Mouse (Mus musculus) intestine, postnatal 0 days (tissue): Measurements from ENCODE around the gene Sik3. TPM values are rescaled to one million over a fixed set of nuclear protein-coding genes. Genes with fewer than 3 reads are reported as not detected.

Experiments
- ATAC-seq: fragments of 200-750 bp; cut with Nextera tagmentation; 2 replicates; pipeline ENCODE4 v1.8.0; 2017; ENCODE audit warnings: mild to moderate bottlenecking, moderate TSS enrichment, moderate library complexity
- H3K27ac ChIP-seq: fragments of 300-500 bp; sonication (generic); 2 replicates; pipeline ENCODE4 v1.5.1; 2014; ENCODE audit warnings: mild to moderate bottlenecking, low read depth, low read length, moderate library complexity
- H3K27me3 ChIP-seq: fragments of 300-500 bp; sonication (generic); replicated peaks from 2 replicates; pipeline ENCODE4 v1.6.1; 2014; ENCODE audit warnings: low read length, mixed read lengths; ENCODE audit not compliant: control insufficient read depth, insufficient read depth
- H3K36me3 ChIP-seq: fragments of 300-500 bp; sonication (generic); 2 replicates; pipeline ENCODE4 v1.6.1; 2014; ENCODE audit warnings: mild to moderate bottlenecking, moderate library complexity; ENCODE audit not compliant: control insufficient read depth, insufficient read depth
- H3K4me1 ChIP-seq: fragments of 300-500 bp; sonication (generic); replicated peaks from 2 replicates; pipeline ENCODE4 v1.6.1; 2014; ENCODE audit warnings: antibody characterized with exemption, low read length, mixed read lengths; ENCODE audit not compliant: control insufficient read depth, insufficient read depth
- H3K4me2 ChIP-seq: fragments of 300-500 bp; sonication (generic); replicated peaks from 2 replicates; pipeline ENCODE4 v1.6.1; 2014; ENCODE audit warnings: low read depth, mild to moderate bottlenecking, moderate library complexity
- H3K4me3 ChIP-seq: fragments of 300-500 bp; sonication (generic); 2 replicates; pipeline ENCODE4 v1.5.1; 2014; ENCODE audit warnings: low read depth, low read length
- H3K9ac ChIP-seq: fragments of 300-500 bp; sonication (generic); 2 replicates; pipeline ENCODE4 v1.6.1; 2014; ENCODE audit warnings: mild to moderate bottlenecking, low read depth, low read length
- H3K9me3 ChIP-seq: fragments of 300-500 bp; sonication (generic); 2 replicates; pipeline ENCODE4 v1.6.1; 2016; ENCODE audit warnings: mixed run types; ENCODE audit not compliant: control insufficient read depth
- CTCF ChIP-seq: sonication (generic); IDR thresholded peaks from 2 replicates; pipeline ENCODE4 v1.5.1; 2016; ENCODE audit warnings: low read depth, mild to moderate bottlenecking, control low read depth, antibody characterized with exemption, moderate library complexity
- WGBS: fragments of 180-500 bp; shearing (Covaris S2); extraction: QIAGEN DNeasy Blood & Tissue Kit; methylation state at CpG from one replicate; pipeline ENCODE4 v1.1.7; 2014; 5-methylcytosine and 5-hydroxymethylcytosine counted together
- polyA plus RNA-seq: library from polyadenylated mRNA; unstranded; fragments of >200 nt; fragmentation: Nextera tagmentation; extraction: Ambion mirVana; gene quantifications from 2 replicates; pipeline ENCODE4 v1.2.1, GENCODE M21; 2015

Sik3 gene
- polyA plus RNA-seq, 1 experiment from 2014 or later, result 7.4 TPM

DNA sequence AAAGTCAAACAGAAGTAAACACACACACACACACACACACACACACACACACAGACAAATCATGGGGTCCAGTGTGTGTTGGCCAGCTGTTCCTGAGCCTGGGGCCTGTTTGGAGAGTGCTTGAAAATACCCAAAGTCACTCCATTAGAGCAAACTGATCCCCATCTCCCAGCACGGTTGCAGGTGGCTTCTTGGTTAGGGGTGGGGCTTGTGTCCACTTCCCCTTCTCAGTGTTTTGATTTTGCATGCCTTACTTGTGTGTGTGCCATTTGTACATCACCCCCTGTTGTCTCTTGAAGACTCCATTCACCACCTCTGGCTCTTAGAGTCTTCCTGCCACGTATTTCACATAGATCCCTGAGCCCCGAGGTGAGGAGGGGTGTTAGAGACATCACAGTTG is 45.4 kb downstream of the Sik3 start:
- Histone ChIP-seq H3K27ac (no peak overlapping the region), H3K36me3 (no peaks in the 10 kb centered on the region), H3K4me3 (no peak overlapping the region), H3K9me3 (no peaks in the 10 kb centered on the region), H3K27me3 (no peaks in the 10 kb centered on the region), H3K4me1 (no peaks in the 10 kb centered on the region), H3K9ac (no peak overlapping the region), H3K4me2 (no peak overlapping the region)
- 76% methylated on average over 3 of the region's 3 CpGs for WGBS
- no peak for TF ChIP-seq CTCF
- no peak for ATAC-seq

DNA sequence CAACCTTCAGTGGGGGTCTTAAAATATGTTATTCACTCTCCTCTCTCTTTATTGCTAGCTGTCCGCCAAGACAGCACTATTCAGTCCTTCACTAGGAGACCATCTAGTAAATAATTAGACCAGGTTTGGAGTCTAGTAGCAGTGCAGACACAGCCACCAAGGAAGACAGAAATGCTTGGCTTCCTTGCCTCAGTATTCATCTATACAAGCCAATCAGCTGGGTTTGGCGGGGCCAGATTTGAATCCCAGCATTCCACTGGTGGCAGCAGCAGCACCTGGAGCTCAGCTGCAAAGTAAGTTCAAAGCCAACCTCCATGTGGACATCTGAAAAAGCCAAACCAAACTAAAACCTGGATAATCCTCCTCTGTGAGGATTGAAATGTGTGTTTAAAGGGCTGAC is 47.6 kb downstream of the Sik3 start:
- Histone ChIP-seq H3K4me2 (no peak overlapping the region), H3K4me1 (no peaks in the 10 kb centered on the region), H3K9ac (no peak overlapping the region), H3K27ac (no peak overlapping the region), H3K27me3 (no peaks in the 10 kb centered on the region), H3K9me3 (no peaks in the 10 kb centered on the region), H3K4me3 (no peak overlapping the region), H3K36me3 (no peaks in the 10 kb centered on the region)
- ATAC-seq, result no peak
- 72% methylated on average over 2 of the region's 2 CpGs for WGBS
- no peak for TF ChIP-seq CTCF

DNA sequence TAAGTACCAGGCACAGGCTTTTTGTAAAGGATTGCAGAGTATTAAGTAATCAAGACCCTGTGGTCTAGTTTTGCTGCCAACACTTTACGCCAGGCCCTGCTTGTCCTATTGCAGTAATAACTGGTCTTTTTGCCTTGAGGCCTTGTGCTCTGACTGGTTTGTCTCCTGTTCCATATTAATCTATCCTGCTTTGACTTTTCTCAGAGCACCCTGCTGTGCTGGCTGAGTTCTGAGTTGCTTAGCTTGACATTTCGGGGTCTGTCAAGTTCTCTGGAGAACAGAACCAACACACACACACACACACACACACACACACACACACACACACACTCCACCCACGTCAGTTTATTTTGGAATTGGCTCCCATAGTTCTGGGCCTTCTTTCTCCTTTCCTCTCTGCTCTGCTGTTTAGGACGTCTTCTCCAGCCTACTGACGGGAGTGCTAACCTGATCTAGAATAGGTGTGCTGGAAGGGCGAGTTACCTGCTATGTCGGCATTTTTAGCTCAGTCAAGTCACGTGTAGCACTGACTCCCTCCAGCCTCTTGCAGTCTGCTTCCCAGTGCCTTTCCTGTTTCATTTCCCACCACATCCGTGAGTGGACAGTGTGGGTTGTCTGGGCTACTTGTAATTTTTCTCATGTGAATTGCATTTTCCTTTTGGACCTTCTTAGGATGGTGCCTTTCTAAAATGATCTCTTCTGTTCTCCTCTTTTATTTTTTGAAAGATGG is 49.2 kb downstream of the Sik3 start:
- Histone ChIP-seq H3K4me3 (no peak overlapping the region), H3K27me3 (no peaks in the 10 kb centered on the region), H3K36me3 (no peaks in the 10 kb centered on the region), H3K4me2 (no peak overlapping the region), H3K27ac (no peak overlapping the region), H3K4me1 (no peaks in the 10 kb centered on the region), H3K9me3 (no peaks in the 10 kb centered on the region), H3K9ac (no peak overlapping the region)
- 52% methylated on average over 9 of the region's 9 CpGs for WGBS
- no peak for TF ChIP-seq CTCF
- ATAC-seq, result no peak

DNA sequence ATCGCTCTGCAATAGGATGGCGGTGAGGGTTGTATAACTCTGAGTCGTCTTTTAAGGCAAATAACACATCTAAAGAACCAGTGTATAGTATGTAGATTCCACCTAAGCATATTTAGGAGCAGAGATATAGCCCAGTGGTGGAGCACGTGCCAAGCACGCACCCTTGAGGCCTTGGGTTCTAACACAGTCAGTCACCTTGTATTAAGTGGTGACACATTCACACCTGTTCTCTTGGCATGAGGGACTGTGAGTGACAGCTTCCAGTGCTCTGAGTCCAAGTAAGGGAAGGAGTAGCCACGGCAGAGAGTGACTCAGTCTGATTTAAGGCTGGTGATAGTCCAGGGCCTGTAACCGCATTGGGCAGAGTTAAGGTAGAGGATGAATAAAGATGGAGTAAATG is 51.7 kb downstream of the Sik3 start:
- no peaks in the 10 kb centered on the region for H3K4me1 ChIP-seq
- H3K36me3 ChIP-seq, result no peaks in the 10 kb centered on the region
- no peak overlapping the region for H3K4me2 ChIP-seq
- H3K4me3 ChIP-seq, result no peak overlapping the region
- ATAC-seq, result no peak
- no peak overlapping the region for H3K9ac ChIP-seq
- WGBS, result 91% methylated on average over 7 of the region's 7 CpGs
- no peaks in the 10 kb centered on the region for H3K9me3 ChIP-seq
- no peak for TF ChIP-seq CTCF
- no peaks in the 10 kb centered on the region for H3K27me3 ChIP-seq
- no peak overlapping the region for H3K27ac ChIP-seq

DNA sequence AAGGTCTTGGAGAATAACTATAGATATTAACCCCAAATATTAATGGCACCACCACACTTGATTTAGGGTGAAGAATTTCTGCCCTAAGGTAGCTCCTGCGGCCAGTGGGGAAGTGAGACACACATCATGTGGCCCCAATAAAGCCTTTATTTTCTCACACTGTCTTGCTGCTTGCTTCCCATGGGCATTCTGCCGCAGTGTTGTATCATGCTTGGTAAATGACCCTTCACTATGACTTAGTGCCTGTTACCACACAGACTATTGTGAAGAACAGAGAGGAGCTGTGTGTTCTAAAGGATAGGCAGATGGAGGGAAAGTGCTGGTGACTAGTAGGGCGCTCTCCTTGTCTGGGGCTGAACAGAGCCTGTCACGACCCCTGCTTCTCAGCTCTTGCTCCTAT is 54.1 kb downstream of the Sik3 start:
- H3K27ac ChIP-seq, result no peak overlapping the region
- H3K4me2 ChIP-seq, result no peak overlapping the region
- no peaks in the 10 kb centered on the region for H3K36me3 ChIP-seq
- H3K27me3 ChIP-seq, result no peaks in the 10 kb centered on the region
- TF ChIP-seq CTCF, result no peak
- H3K4me3 ChIP-seq, result no peak overlapping the region
- no peak overlapping the region for H3K9ac ChIP-seq
- H3K9me3 ChIP-seq, result no peaks in the 10 kb centered on the region
- no peaks in the 10 kb centered on the region for H3K4me1 ChIP-seq
- 75% methylated on average over 4 of the region's 4 CpGs for WGBS
- no peak for ATAC-seq

DNA sequence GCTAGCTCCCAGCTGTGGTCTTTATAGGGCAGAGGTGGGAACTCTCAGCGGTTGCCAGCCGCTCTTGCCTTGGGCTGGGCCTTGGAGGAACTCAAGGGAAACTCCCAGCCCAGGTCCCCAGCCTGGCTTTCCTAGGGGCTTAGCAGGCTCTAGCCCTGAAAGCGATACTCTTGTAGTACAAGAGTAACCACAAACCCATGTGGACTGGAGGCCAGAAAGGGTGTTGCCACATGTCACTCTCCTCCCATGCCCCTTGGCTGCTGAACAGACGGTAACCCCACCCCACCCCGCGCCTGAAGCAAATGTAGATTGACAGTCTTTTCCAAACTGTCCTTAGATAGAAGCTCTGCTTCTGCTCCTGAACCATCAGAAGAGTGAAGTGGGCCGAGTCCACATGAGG is 55.1 kb downstream of the Sik3 start:
- H3K9ac ChIP-seq, result no peak overlapping the region
- 65% methylated on average over 7 of the region's 7 CpGs for WGBS
- TF ChIP-seq CTCF, result no peak
- no peaks in the 10 kb centered on the region for H3K4me1 ChIP-seq
- no peaks in the 10 kb centered on the region for H3K9me3 ChIP-seq
- H3K4me2 ChIP-seq, result no peak overlapping the region
- no peaks in the 10 kb centered on the region for H3K27me3 ChIP-seq
- H3K36me3 ChIP-seq, result no peaks in the 10 kb centered on the region
- no peak overlapping the region for H3K27ac ChIP-seq
- ATAC-seq, result no peak
- H3K4me3 ChIP-seq, result no peak overlapping the region

DNA sequence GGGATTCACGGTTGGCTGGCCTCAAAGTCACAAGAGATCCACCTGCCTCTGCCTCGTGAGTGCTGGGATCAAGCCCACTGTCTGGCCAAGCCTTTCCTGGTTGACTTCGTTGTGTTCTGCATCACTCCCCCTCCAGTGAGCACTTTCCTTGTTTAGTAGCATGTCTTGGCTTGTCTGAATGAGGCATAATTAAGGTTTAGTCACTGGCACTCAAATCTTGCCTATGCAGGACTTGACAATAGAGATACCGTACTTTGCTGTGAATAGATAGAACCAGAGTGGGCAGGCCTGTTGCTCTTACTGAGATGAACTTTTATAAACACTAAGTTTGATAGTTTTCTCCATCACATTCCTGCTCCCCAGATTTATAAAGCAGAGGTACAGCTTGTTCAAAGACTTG is 56.4 kb downstream of the Sik3 start:
- TF ChIP-seq CTCF, result no peak
- Histone ChIP-seq H3K4me1 (no peaks in the 10 kb centered on the region), H3K27me3 (no peaks in the 10 kb centered on the region), H3K36me3 (no peaks in the 10 kb centered on the region), H3K27ac (no peak overlapping the region), H3K9ac (no peak overlapping the region), H3K4me3 (no peak overlapping the region), H3K9me3 (no peaks in the 10 kb centered on the region), H3K4me2 (no peak overlapping the region)
- 76% methylated on average over 4 of the region's 4 CpGs for WGBS
- no peak for ATAC-seq
